Mouse (Mus musculus) midbrain, postnatal 0 days (tissue): ENCODE measurements around the gene AU040320. TPM values are rescaled to one million over a fixed set of nuclear protein-coding genes. Genes with fewer than 3 reads are reported as not detected.

Experiments used
- ATAC-seq: fragments of 200-750 bp; cut with Nextera tagmentation; 2 replicates; pipeline ENCODE4 v1.8.0; 2017; ENCODE audit warnings: moderate number of reproducible peaks, mild to moderate bottlenecking, moderate TSS enrichment, moderate library complexity; ENCODE audit not compliant: low FRiP score
- DNase-seq: peaks from one replicate; pipeline ENCODE4 v3.0.0-alpha.2; 2015; ENCODE audit warnings: low spot score
- H3K27ac ChIP-seq: fragments of 300-500 bp; sonication (generic); 2 replicates; pipeline ENCODE4 v1.5.1; 2014; ENCODE audit warnings: low read depth, mild to moderate bottlenecking, low read length, mixed read lengths
- H3K27me3 ChIP-seq: fragments of 300-500 bp; sonication (generic); 2 replicates; pipeline ENCODE4 v1.6.1; 2014; ENCODE audit warnings: low read length, control low read depth, mixed read lengths; ENCODE audit not compliant: insufficient read depth
- H3K36me3 ChIP-seq: fragments of 300-500 bp; sonication (generic); 2 replicates; pipeline ENCODE4 v1.6.1; 2014; ENCODE audit warnings: low read length, control low read depth, mixed read lengths; ENCODE audit not compliant: insufficient read depth
- H3K4me1 ChIP-seq: fragments of 300-500 bp; sonication (generic); 2 replicates; pipeline ENCODE4 v1.6.1; 2014; ENCODE audit warnings: mild to moderate bottlenecking, control low read depth, antibody characterized with exemption, low read length, mixed read lengths; ENCODE audit not compliant: insufficient read depth
- H3K4me2 ChIP-seq: fragments of 300-500 bp; sonication (generic); 2 replicates; pipeline ENCODE4 v1.6.1; 2014; ENCODE audit warnings: low read depth, mild to moderate bottlenecking, low read length, mixed read lengths; ENCODE audit not compliant: poor library complexity, severe bottlenecking
- H3K4me3 ChIP-seq: fragments of 300-500 bp; sonication (generic); 2 replicates; pipeline ENCODE4 v1.5.1; 2014; ENCODE audit warnings: low read depth, mild to moderate bottlenecking, low read length, moderate library complexity
- H3K9ac ChIP-seq: fragments of 300-500 bp; sonication (generic); replicated peaks from 2 replicates; pipeline ENCODE4 v1.6.1; 2014; ENCODE audit warnings: mild to moderate bottlenecking, low read length, moderate library complexity, mixed read lengths; ENCODE audit not compliant: poor library complexity, severe bottlenecking
- H3K9me3 ChIP-seq: fragments of 300-500 bp; sonication (generic); 2 replicates; pipeline ENCODE4 v1.6.1; 2016; ENCODE audit warnings: low read length, control low read depth
- CTCF ChIP-seq: IDR thresholded peaks from 2 replicates; pipeline ENCODE4 v1.5.1; 2016; ENCODE audit warnings: antibody characterized with exemption, mild to moderate bottlenecking
- WGBS: fragments of 180-500 bp; shearing (Covaris S2); extraction: QIAGEN DNeasy Blood & Tissue Kit; methylation state at CpG from one replicate; pipeline ENCODE4 v1.1.7; 2014; 5-methylcytosine and 5-hydroxymethylcytosine counted together
- polyA plus RNA-seq: library from polyadenylated mRNA; unstranded; fragments of >200 nt; fragmentation: Nextera tagmentation; extraction: Ambion mirVana; gene quantifications from 2 replicates; pipeline ENCODE4 v1.2.1, GENCODE M21; 2015
- total RNA-seq: library from RNA; depleted of rRNA; stranded (reverse); fragments of >200 nt; gene quantifications from 2 replicates; pipeline ENCODE4 v1.2.3, GENCODE M21; 2014; rRNA removed

Gene AU040320
- total and polyA plus RNA-seq, 2 experiments from 2014 or later: 35.5 to 40.1 TPM

DNA sequence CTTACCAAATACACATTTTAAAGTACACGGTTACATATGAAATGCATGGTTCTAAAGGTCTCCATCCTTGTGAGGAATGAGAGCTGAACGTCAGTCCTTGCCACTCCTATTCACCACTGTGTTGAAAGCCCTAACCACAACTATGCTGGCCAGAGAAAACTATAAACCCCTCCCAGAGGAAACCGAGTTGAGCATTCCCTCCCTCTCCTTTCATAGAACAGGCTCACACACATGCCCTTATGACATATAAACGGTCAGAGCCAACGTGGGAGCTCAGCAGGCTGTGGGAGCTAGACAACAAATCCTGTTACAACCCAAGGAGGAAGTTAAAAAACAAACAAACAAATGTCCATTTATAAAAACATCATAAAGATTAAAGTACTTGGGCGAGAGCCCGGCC, 119.4 kb downstream of the AU040320 start:
- H3K27ac ChIP-seq: no peak overlapping the region
- no peak overlapping the region for H3K4me3 ChIP-seq
- H3K36me3 ChIP-seq: peaks cover 31% of the 10 kb centered on the region
- H3K27me3 ChIP-seq: no peaks in the 10 kb centered on the region
- no peak for DNase-seq
- no peak for TF ChIP-seq CTCF
- ATAC-seq: no peak
- no peak overlapping the region for H3K9ac ChIP-seq
- no peaks in the 10 kb centered on the region for H3K9me3 ChIP-seq
- 76% methylated on average over 7 of the region's 7 CpGs for WGBS
- no peaks in the 10 kb centered on the region for H3K4me1 ChIP-seq
- H3K4me2 ChIP-seq: no peak overlapping the region

DNA sequence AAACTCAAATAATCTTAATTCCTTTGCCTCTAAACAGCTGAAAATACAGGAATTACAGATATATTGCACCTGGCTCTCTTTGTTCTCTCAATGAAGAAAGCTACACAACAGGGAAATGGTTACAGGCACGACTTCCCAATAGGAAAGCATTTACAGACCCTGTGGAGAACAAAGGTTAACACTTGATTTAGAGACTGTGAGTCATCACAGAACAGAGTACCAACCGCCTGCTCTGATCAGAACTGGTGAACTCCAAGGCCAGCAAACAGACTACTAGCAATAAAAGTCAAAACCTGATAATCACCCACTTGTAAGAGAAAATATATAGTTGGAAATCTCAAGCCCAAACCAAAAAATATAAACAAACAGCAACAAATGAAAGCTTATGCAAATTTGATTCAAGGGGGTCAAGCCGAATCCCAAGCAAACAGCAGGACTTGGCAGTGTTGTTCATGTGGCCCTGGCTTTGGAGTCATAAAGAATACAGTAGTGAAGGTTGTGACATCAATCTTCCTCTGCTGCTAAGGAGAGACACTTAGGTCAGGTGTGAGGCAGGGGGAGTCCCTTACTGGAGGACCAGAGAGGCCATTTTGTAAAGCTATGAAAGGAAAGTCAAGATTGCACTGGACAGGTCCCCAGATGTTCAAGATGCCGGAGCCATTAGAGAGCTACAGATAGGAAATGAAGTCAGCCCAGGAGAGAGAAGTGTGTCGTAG, 126.4 kb downstream of the AU040320 start:
- Histone ChIP-seq H3K27ac (no peak overlapping the region), H3K4me1 (no peaks in the 10 kb centered on the region), H3K4me3 (no peak overlapping the region), H3K9me3 (no peaks in the 10 kb centered on the region), H3K27me3 (no peaks in the 10 kb centered on the region), H3K9ac (no peak overlapping the region), H3K4me2 (no peak overlapping the region), H3K36me3 (peaks cover 24% of the 10 kb centered on the region)
- no peak for TF ChIP-seq CTCF
- 86% methylated on average over 5 of the region's 5 CpGs for WGBS
- ATAC-seq (no peak), DNase-seq (no peak)

DNA sequence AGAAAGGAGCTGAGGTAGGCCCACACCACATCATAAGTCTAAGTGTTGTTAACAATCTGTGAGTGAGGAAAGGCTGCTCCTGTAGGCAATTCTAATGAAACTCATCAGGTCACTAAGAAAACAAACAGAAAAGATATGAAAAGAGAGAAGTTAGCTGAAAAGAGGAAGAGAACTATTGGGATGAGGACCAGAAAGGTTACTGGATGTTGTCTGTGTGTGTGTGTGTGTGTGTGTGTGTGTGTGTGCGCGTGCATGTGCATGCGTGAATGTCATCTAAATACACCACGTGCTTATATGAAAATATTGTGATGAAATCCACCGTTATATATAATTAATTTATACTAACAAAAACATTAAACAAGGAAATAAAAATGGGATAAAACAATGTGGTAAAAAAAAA, 130.3 kb downstream of the AU040320 start:
- ATAC-seq (no peak), DNase-seq (no peak)
- peaks cover 23% of the 10 kb centered on the region for H3K36me3 ChIP-seq
- H3K4me1 ChIP-seq: no peaks in the 10 kb centered on the region
- no peak overlapping the region for H3K27ac ChIP-seq
- H3K9me3 ChIP-seq: no peaks in the 10 kb centered on the region
- H3K27me3 ChIP-seq: no peaks in the 10 kb centered on the region
- no peak overlapping the region for H3K4me3 ChIP-seq
- no peak overlapping the region for H3K4me2 ChIP-seq
- WGBS: 94% methylated on average over 5 of the region's 5 CpGs
- H3K9ac ChIP-seq: no peak overlapping the region
- no peak for TF ChIP-seq CTCF

DNA sequence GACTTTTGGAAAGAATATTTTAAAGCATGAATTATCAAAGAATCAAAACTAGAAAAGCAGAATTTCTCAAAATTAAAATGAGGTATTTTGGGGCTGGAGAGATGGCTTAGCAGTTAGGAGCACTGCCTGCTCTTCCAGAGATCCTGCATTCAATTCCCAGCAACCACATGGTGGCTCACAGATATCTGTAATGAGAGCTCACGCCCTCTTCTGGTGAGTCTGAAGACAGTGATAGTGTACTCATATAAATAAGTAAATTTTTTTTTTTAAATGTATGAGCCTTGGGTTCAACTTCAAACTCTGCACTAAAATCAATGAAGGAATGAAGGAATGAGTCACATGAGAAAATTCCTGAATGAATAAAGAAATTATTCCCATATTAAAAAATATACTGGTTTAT, 132.6 kb downstream of the AU040320 start:
- DNase-seq: peak; percentile 16
- no peaks in the 10 kb centered on the region for H3K4me1 ChIP-seq
- 59% methylated on average over 1 of the region's 1 CpGs for WGBS
- ATAC-seq: no peak
- H3K27me3 ChIP-seq: no peaks in the 10 kb centered on the region
- H3K27ac ChIP-seq: no peak overlapping the region
- no peak overlapping the region for H3K4me2 ChIP-seq
- no peaks in the 10 kb centered on the region for H3K9me3 ChIP-seq
- no peak overlapping the region for H3K9ac ChIP-seq
- H3K36me3 ChIP-seq: peaks cover 26% of the 10 kb centered on the region
- no peak overlapping the region for H3K4me3 ChIP-seq
- peak; percentile 60 for TF ChIP-seq CTCF

DNA sequence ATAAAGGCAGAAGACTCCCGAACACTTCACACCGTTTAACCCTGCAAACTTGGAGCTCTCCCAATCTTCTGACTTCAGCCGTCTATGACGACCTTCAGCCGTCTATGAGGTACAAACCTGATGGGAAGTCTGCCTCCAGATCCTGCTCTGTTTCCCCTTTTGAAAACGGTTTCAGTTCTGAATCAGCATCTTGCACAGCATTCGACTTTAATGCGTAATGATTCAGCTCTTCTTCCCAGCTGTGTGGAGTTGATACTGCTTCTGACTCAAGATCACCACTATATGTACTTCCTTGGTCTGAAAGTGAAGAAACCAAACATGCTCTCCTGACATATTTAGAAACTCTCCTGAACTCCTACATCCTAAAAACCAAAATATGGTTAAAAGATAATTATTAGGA, 136.5 kb downstream of the AU040320 start:
- Histone ChIP-seq H3K36me3 (peaks cover 28% of the 10 kb centered on the region), H3K4me1 (no peaks in the 10 kb centered on the region), H3K4me2 (no peak overlapping the region), H3K4me3 (no peak overlapping the region), H3K27me3 (no peaks in the 10 kb centered on the region), H3K27ac (no peak overlapping the region), H3K9me3 (no peaks in the 10 kb centered on the region), H3K9ac (no peak overlapping the region)
- 93% methylated on average over 8 of the region's 8 CpGs for WGBS
- TF ChIP-seq CTCF: no peak
- DNase-seq (no peak), ATAC-seq (no peak)

Other genes starting within 250 kb of the AU040320 start
- 10.0 and 12.6 TPM in 2 replicates for gene Ago4, start 220.1 kb upstream of the AU040320 start, total RNA-seq
- gene Ago4, start 220.1 kb upstream of the AU040320 start, polyA plus RNA-seq: 3.3 and 3.6 TPM in 2 replicates
- gene Clspn, start 196.6 kb upstream of the AU040320 start, total RNA-seq: 1.2 and 1.4 TPM in 2 replicates
- gene Clspn, start 196.6 kb upstream of the AU040320 start, polyA plus RNA-seq: 1.2 and 1.5 TPM in 2 replicates
- 59.0 and 59.4 TPM in 2 replicates for gene 5730409E04Rik, start 143.7 kb upstream of the AU040320 start, total RNA-seq
- 24.2 and 29.2 TPM in 2 replicates for gene 5730409E04Rik, start 143.7 kb upstream of the AU040320 start, polyA plus RNA-seq
- 196 and 209 TPM in 2 replicates for gene Psmb2, start 75.9 kb upstream of the AU040320 start, total RNA-seq
- 433 and 436 TPM in 2 replicates for gene Psmb2, start 75.9 kb upstream of the AU040320 start, polyA plus RNA-seq
- gene Tfap2e, start 17.3 kb upstream of the AU040320 start, total RNA-seq: 0.14 TPM in 1 of 2 replicates, not detected in the other
- gene Tfap2e, start 17.3 kb upstream of the AU040320 start, polyA plus RNA-seq: 0.15 and 0.31 TPM in 2 replicates
- gene Ncdn, start 106 bp upstream of the AU040320 start, total RNA-seq: 322 and 393 TPM in 2 replicates
- 186 and 194 TPM in 2 replicates for gene Ncdn, start 106 bp upstream of the AU040320 start, polyA plus RNA-seq
- gene Zmym4, start 214.6 kb downstream of the AU040320 start, total RNA-seq: 56.0 and 68.5 TPM in 2 replicates
- gene Zmym4, start 214.6 kb downstream of the AU040320 start, polyA plus RNA-seq: 17.3 and 22.3 TPM in 2 replicates